Mouse (Mus musculus) frontal cortex, postnatal 25 days (tissue): ENCODE measurements around the gene Mindy4.

Source experiments
- DNase-seq, 2 experiments: peaks; one replicate each; pipeline ENCODE4 v3.0.0; 2022; ENCODE audit warnings: low spot score in 2 of 2

Mindy4 gene

DNA sequence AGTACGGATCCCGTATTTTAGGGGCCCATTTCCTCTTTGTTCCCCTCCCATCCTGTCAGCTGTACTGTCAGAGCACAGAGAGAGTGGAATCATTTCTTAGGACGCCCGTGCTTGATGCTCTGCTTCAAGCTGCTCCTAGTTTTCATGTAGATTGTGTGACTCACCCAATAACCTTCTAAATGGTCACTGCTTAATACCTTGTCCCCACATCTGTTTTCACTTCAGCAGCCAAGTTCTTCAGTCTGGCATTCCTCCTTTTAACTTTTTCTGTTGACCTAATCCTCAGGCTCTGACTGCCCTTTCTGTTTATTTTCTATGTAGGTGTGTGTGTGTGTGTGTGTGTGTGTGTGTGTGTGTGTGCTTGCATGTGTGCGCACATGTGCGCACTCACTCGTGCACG, 4.6 kb downstream of the Mindy4 start:
- no peak for DNase-seq

DNA sequence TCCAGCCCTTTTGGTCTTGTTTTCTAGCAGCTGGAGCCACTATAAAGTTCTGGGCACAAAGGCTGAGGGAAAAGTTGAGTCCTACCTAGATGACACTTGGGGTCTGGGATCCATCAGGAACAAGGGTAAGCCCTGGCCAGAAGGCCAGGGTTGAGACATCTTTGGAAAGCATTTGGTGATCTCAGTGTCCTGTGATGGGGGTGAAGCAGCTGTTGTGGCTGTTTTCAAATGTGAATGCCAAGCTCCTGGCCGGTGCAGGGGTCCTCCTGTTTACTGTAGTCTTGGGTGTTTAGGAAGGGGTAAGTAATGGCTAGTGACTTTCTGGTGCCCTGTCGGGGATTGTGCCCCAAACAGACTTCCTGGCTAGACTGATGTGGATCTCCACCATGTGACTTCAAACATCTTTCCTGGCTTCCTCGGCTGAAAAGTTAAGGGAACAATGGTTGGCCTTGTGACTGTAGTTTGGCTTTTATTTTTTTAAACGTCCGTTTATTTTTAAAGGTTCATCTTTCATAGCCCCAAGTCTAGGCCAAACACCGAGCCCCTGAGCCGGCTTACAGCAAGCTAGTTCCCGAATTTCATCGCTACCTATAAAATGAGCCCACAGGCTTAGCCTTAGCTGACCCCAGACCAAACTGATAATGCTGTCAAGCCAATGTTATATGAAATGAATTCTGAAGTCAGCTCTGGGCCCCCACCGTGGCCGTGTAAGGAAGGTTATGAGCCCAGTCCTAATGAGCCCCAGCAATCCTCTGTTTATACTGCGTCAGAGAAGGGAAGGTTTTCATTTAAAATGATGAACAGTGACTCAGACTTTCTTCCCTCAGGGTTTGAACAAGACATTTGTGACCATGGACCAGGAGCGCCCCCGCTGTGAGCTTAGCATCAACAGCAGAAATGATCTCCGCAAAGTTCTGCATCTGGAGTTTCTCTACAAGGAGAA, 7.5 kb downstream of the Mindy4 start:
- DNase-seq = no peak

DNA sequence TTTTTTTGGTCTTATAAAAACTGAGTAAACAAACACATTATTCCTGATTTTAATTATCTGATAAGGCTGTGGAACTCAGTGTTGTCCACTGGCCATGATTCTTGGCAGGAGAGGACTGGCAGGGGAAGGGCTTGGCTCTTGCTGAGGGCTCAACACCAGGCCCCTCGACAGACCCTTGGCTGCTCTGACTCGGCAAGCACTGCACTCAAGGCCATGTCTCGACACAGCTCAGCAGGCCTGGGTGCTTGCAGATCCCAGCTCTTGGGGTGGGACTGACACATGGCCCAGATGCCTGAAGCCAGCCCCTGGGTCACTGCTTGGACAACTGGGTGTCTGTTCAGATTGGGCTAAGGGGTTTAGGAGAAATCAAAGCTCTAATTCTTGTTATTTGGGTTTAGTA, 11.4 kb downstream of the Mindy4 start:
- no peak for DNase-seq

GRCm38 (mm10) chr6:55218232-55218631, 15.0 kb downstream of the Mindy4 start:
- no peak for DNase-seq

GRCm38 (mm10) chr6:55223986-55224385, 20.8 kb downstream of the Mindy4 start:
- DNase-seq = no peak

DNA sequence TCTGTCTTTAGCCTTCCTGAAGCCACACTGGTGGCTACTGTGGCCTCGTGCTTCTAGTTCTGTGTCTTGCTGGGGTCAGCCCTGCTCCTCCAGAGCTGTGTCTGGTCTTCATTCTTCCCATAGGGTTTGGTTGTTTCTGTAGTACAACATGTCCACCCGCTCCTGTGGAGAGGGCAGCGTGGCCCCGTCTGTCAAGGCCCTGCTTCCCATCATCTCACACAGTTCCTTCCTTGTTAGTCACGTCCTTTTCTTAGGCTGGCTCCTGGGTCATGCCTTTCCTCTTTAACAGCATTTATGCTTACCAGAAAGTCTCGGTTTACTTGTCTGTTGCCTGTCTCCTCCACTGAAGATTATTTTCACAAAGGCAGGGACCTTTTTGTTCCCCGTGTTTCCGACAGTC, 26.9 kb downstream of the Mindy4 start:
- no peak for DNase-seq

DNA sequence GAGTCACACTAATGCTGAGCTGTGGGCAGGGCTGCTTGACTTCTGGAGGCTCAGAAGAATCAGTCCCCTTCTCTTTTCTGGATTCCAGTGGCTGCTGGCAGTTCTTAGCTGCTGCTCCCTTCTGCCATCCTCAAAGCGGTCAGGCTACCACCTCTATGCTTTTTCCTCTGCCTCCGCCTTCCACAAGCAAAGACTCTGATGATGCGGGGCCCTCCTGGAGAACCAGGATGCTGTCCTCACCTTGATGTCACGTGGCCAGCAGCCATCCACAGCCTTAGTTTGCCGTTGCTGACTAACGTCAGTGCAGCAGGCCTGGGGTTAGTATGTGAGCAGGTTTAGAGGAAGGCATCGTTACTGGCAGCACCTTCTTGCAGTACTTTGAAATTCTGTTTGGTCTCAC, 28.9 kb downstream of the Mindy4 start:
- no peak for DNase-seq

DNA sequence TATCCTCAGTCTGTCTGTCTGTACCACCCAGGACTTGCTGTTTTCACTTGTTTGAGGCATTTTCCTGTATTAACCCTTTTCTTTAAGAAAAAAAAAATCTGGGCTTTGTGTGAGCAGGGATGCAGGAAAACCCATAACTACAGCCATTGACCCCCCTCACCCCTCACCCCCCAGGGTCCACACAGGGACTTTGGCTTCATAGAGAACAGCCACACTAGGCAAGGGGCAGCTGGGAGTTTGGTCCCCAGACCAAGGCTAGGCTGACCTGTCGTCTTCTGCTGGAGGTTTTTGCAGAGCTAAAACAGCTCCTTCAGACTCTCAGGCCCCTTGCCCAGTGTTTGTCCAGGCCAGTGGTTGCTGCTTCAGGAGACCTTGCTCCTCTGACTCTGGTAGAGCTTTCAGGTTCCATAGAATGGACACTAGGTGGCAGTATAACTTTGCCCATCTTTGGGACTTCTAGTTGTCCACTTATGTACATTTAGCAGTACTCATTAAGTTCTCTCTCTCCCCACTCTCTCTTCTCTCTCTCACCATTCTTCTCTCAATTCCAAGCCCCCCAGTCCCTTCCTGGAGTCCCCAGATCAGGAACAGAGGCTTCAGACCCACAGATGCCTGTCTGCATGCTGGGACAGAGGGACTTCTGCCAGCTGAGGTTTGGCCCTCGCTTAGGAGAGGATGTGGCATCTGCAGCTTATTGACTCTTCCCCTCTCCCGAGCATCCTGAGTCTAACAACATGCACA, 29.5 kb downstream of the Mindy4 start:
- DNase-seq = peak in 1 of 2 experiments; percentile 33

- DNase-seq = no peak
Measured at GRCm38 (mm10) chr6:55233326-55233725, 30.1 kb downstream of the Mindy4 start.

- DNase-seq = no peak
Measured at GRCm38 (mm10) chr6:55234636-55235035, 31.5 kb downstream of the Mindy4 start.

DNA sequence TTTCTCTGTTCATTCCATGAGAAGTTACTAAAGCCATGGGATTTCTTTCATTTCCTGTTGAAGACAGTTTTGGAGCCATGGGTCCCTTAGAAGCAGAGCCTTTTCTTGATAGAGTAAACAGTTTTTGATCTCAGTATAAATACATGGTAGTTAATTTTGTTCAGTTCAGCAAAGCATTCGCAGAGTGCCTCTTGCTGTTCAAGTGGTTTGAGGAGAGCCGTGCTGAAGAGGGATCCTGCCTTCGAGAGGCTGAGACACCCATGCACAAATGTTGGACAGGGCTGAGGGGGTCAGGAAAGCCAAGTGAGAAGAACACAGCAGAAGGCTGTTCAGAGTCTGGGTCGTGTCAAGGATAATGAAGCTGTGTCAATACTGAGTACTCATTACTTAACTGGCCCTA, 32.5 kb downstream of the Mindy4 start:
- no peak for DNase-seq

GRCm38 (mm10) chr6:55239931-55240330, 36.7 kb downstream of the Mindy4 start:
- no peak for DNase-seq

DNA sequence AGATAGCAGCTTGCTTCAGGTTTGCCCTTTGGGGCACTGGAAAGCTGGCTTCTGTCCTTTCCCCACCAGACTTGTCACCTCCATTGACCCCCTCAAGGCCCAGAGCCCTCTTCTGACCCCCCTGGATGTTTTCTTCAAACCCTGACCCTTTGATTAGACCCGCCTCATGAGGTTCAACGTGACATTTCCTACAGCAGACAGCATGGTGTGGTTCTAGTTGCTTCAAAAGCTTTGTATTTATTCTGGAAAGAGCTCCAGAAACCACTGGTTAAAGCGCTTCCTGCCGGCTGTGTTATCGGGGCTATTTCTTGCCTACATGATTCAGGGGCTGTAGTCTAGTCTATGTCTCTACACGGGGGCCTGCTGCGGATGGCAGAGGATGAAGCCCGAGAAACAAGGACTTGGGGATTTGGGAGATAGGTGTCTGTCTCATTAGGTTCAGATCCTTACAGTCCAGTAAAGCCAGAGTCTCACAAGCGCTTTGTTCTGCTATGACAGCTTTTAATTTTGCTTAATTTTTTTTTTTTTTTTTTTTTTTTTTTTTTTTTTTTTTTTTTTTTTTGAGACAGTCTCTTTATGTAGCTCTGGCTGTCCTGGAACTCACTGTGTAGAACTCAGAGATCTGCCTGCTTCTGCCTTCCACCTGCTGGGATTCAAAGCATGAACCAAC, 37.5 kb downstream of the Mindy4 start:
- no peak for DNase-seq

DNA sequence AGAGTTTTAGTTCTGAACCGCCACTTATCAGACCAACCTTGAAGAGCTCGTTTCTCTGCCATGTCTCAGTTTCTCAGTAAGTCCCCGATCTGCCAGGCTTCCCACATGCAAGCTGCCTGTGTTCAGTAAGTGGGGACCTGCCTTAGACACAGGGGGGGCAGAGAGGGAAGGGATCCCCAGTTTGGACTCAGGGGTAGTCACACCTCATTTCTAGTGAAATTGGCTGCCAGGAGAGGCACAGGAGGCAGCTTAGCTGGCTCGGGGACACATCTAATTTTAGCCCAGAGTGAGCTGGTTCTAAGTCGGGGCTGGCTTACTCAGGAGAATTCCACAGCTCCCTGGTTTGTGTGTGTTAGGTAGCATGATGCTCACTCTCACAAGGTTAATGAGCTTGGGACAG, 38.3 kb downstream of the Mindy4 start:
- DNase-seq = no peak

DNA sequence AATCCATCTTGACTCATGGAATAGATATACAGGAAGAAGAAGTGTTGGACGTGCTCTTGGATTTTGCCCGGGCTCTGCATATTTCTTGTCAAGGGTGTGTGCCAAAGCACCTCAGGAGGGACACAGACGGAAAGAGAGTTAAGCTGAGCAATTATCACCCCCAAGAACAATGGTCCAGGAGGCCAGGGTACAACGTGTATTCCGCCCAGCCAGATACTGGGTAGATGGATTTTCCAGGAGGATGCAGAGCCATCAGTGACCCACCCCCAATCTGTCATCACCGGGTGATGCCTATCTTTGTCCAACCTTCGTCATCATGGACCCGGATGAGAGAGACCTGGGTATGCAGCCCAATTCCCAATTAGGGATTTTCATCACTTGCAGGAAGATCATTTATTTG, 42.5 kb downstream of the Mindy4 start:
- no peak for DNase-seq

DNA sequence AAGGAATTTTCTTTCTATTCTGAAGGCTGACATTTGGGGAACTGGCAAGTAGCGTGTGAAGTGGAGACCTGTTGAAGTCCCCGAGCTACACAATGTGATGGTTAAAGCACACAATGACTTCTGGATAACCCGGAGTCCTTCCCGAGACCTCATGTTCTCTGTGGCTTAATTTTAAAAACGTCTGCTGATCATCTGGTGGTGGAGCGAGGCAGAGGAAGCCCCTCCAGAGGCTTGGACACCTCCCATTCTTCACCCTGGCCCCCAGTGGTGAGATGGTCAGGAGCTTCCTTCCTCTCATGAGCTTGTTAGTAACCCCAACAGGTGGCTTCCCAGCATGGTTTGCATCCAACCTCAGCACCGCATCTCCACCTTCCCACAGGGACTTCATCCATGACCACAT, 43.3 kb downstream of the Mindy4 start:
- DNase-seq = no peak

- no peak for DNase-seq
Measured at GRCm38 (mm10) chr6:55246911-55247438, 43.8 kb downstream of the Mindy4 start.

- no peak for DNase-seq
Measured at GRCm38 (mm10) chr6:55249263-55249662, 46.1 kb downstream of the Mindy4 start.

DNA sequence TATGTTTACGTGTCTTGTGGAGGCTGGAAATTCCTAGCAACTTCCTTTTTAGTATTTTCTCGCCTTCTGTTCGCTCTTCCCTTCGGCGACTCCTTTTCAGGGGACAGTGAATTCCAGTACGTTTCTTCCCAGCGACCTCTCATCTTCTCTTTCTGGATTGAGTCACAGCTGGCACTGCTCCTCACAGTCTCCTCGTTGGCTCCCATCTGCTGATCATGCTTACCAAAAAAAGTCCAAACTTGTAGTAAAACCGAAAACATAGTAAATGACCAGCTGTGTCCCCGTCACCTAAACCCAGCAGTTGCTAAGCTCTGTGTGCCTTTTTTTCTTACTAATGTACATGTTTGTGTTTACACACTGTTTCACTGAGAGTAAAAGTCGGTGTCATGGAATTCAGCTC, 47.6 kb downstream of the Mindy4 start:
- no peak for DNase-seq

DNA sequence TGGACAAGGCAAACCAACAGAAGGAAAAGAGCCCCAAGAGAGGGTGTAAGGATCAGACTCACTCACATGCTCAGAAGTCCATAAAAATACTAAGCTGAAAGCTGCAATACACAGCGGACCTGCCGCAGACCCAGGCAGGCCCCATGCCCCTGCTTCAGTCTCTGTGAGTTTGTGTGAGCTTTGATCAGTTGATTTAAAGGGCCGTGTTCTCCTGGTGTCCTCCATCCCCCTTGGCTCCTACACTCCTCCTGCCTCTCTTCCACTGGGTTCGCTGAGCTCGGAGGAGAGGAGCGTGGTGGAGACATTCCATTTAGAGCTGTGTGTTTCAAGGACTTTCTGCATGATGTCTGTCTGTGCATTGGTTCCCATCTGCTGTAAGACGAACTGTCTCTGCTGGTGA, 48.4 kb downstream of the Mindy4 start:
- no peak for DNase-seq

- no peak for DNase-seq
Measured at GRCm38 (mm10) chr6:55252731-55253247, 49.6 kb downstream of the Mindy4 start.
